Mouse (Mus musculus): ENCODE measurements around the gene Card6. TPM values are rescaled to one million over a fixed set of nuclear protein-coding genes. Genes with fewer than 3 reads are reported as not detected.
A peak's percentile ranks its signal among the peaks of the same experiment; 100 is the strongest.

Card6 gene
- polyA plus RNA-seq, 1 experiment from 2014 or later: 0.86 TPM

- no peaks in the 10 kb centered on the region for H3K9me3 ChIP-seq (ENCODE audit: control insufficient read depth, low read length)
- no peak overlapping the region for H3K4me2 ChIP-seq (ENCODE audit: low read length)
- no peak overlapping the region for H3K4me3 ChIP-seq (replicated peaks; ENCODE audit: low read depth, low read length)
- no peak overlapping the region for H3K27ac ChIP-seq (replicated peaks; ENCODE audit: low read depth, low read length)
- H3K9ac ChIP-seq (replicated peaks; ENCODE audit: low read length): no peak overlapping the region
- no peaks in the 10 kb centered on the region for H3K27me3 ChIP-seq (ENCODE audit: control insufficient read depth, insufficient read depth, low read length)
- WGBS: 86% methylated on average over 12 of the region's 12 CpGs
- DNase-seq (no peak), ATAC-seq (ENCODE audit: low FRiP score, low TSS enrichment) (no peak)
- peaks cover 67% of the 10 kb centered on the region for H3K36me3 ChIP-seq (ENCODE audit: control insufficient read depth, insufficient read depth, low read length)
- peaks cover 9% of the 10 kb centered on the region for H3K4me1 ChIP-seq (ENCODE audit: control insufficient read depth, insufficient read depth, low read length)
These were observed 13.4 kb upstream of the Card6 start for GRCm38 (mm10) chr15:5121535-5122313.

- H3K4me2 ChIP-seq (ENCODE audit: low read length): no peak overlapping the region
- ATAC-seq (ENCODE audit: low FRiP score, low TSS enrichment): no peak
- H3K27me3 ChIP-seq (ENCODE audit: control insufficient read depth, insufficient read depth, low read length): no peaks in the 10 kb centered on the region
- no peak overlapping the region for H3K4me3 ChIP-seq (replicated peaks; ENCODE audit: low read depth, low read length)
- peaks cover 18% of the 10 kb centered on the region for H3K4me1 ChIP-seq (ENCODE audit: control insufficient read depth, insufficient read depth, low read length)
- DNase-seq: no peak
- peaks cover 64% of the 10 kb centered on the region for H3K36me3 ChIP-seq (ENCODE audit: control insufficient read depth, insufficient read depth, low read length)
- no peak overlapping the region for H3K27ac ChIP-seq (replicated peaks; ENCODE audit: low read depth, low read length)
- no peaks in the 10 kb centered on the region for H3K9me3 ChIP-seq (ENCODE audit: control insufficient read depth, low read length)
- no peak overlapping the region for H3K9ac ChIP-seq (replicated peaks; ENCODE audit: low read length)
- 90% methylated on average over 2 of the region's 2 CpGs for WGBS
These were observed 11.4 kb upstream of the Card6 start for GRCm38 (mm10) chr15:5119707-5120106.

GRCm38 (mm10) chr15:5119192-5119591 lies 10.9 kb upstream of the Card6 start:
- ATAC-seq (ENCODE audit: low FRiP score, low TSS enrichment) (no peak), DNase-seq (no peak)
- peaks cover 59% of the 10 kb centered on the region for H3K36me3 ChIP-seq (ENCODE audit: control insufficient read depth, insufficient read depth, low read length)
- H3K4me1 ChIP-seq (ENCODE audit: control insufficient read depth, insufficient read depth, low read length): peaks cover 19% of the 10 kb centered on the region
- H3K27me3 ChIP-seq (ENCODE audit: control insufficient read depth, insufficient read depth, low read length): no peaks in the 10 kb centered on the region
- H3K4me3 ChIP-seq (replicated peaks; ENCODE audit: low read depth, low read length): no peak overlapping the region
- H3K27ac ChIP-seq (replicated peaks; ENCODE audit: low read depth, low read length): no peak overlapping the region
- WGBS: 96% methylated on average over 2 of the region's 2 CpGs
- no peak overlapping the region for H3K9ac ChIP-seq (replicated peaks; ENCODE audit: low read length)
- no peaks in the 10 kb centered on the region for H3K9me3 ChIP-seq (ENCODE audit: control insufficient read depth, low read length)
- no peak overlapping the region for H3K4me2 ChIP-seq (ENCODE audit: low read length)

GRCm38 (mm10) chr15:5118626-5119025 lies 10.3 kb upstream of the Card6 start:
- Histone ChIP-seq H3K4me2 (ENCODE audit: low read length) (no peak overlapping the region), H3K9me3 (ENCODE audit: control insufficient read depth, low read length) (no peaks in the 10 kb centered on the region), H3K4me3 (replicated peaks; ENCODE audit: low read depth, low read length) (no peak overlapping the region), H3K4me1 (ENCODE audit: control insufficient read depth, insufficient read depth, low read length) (peaks cover 19% of the 10 kb centered on the region), H3K27ac (replicated peaks; ENCODE audit: low read depth, low read length) (no peak overlapping the region), H3K36me3 (ENCODE audit: control insufficient read depth, insufficient read depth, low read length) (peaks cover 57% of the 10 kb centered on the region), H3K9ac (replicated peaks; ENCODE audit: low read length) (no peak overlapping the region), H3K27me3 (ENCODE audit: control insufficient read depth, insufficient read depth, low read length) (no peaks in the 10 kb centered on the region)
- ATAC-seq (ENCODE audit: low FRiP score, low TSS enrichment): no peak
- 94% methylated on average over 9 of the region's 9 CpGs for WGBS
- DNase-seq: no peak

GRCm38 (mm10) chr15:5117031-5117601 lies 8.8 kb upstream of the Card6 start:
- Histone ChIP-seq H3K27ac (replicated peaks; ENCODE audit: low read depth, low read length) (peak overlapping the region; percentile 86), H3K4me2 (ENCODE audit: low read length) (peak overlapping the region; percentile 88), H3K9ac (replicated peaks; ENCODE audit: low read length) (peak overlapping the region; percentile 92), H3K4me3 (replicated peaks; ENCODE audit: low read depth, low read length) (peak overlapping the region; percentile 89), H3K27me3 (ENCODE audit: control insufficient read depth, insufficient read depth, low read length) (no peaks in the 10 kb centered on the region), H3K36me3 (ENCODE audit: control insufficient read depth, insufficient read depth, low read length) (peaks cover 46% of the 10 kb centered on the region), H3K9me3 (ENCODE audit: control insufficient read depth, low read length) (no peaks in the 10 kb centered on the region), H3K4me1 (ENCODE audit: control insufficient read depth, insufficient read depth, low read length) (peaks cover 19% of the 10 kb centered on the region)
- no peak for ATAC-seq (ENCODE audit: low FRiP score, low TSS enrichment)
- 3% methylated on average over 22 of the region's 22 CpGs for WGBS
- no peak for DNase-seq

- H3K4me2 ChIP-seq (ENCODE audit: low read length): peak within 1 kb of the TSS; percentile 88
- peak within 1 kb of the TSS; percentile 92 for H3K9ac ChIP-seq (replicated peaks; ENCODE audit: low read length)
- ATAC-seq (ENCODE audit: low FRiP score, low TSS enrichment): peak; percentile 98
- H3K4me1 ChIP-seq (ENCODE audit: control insufficient read depth, insufficient read depth, low read length): peaks cover 19% of the 10 kb centered on the region
- DNase-seq: peak; percentile 99
- H3K9me3 ChIP-seq (ENCODE audit: control insufficient read depth, low read length): no peaks in the 10 kb centered on the region
- peaks cover 39% of the 10 kb centered on the region for H3K36me3 ChIP-seq (ENCODE audit: control insufficient read depth, insufficient read depth, low read length)
- H3K4me3 ChIP-seq (replicated peaks; ENCODE audit: low read depth, low read length): peak within 1 kb of the TSS; percentile 89
- no peaks in the 10 kb centered on the region for H3K27me3 ChIP-seq (ENCODE audit: control insufficient read depth, insufficient read depth, low read length)
- under 1% methylated on average over 55 of the region's 55 CpGs for WGBS
- H3K27ac ChIP-seq (replicated peaks; ENCODE audit: low read depth, low read length): peak within 1 kb of the TSS; percentile 86
These were observed 8.1 kb upstream of the Card6 start, which contains the start of gene Rpl37 for GRCm38 (mm10) chr15:5116270-5117030. Gene Rpl37 (plus strand): TSS chr15:5116645.

GRCm38 (mm10) chr15:5115173-5115572 lies 6.8 kb upstream of the Card6 start:
- H3K4me3 ChIP-seq (replicated peaks; ENCODE audit: low read depth, low read length): peak overlapping the region; percentile 89
- no peaks in the 10 kb centered on the region for H3K27me3 ChIP-seq (ENCODE audit: control insufficient read depth, insufficient read depth, low read length)
- 60% methylated on average over 8 of the region's 8 CpGs for WGBS
- H3K27ac ChIP-seq (replicated peaks; ENCODE audit: low read depth, low read length): no peak overlapping the region
- no peak for ATAC-seq (ENCODE audit: low FRiP score, low TSS enrichment)
- peaks cover 27% of the 10 kb centered on the region for H3K36me3 ChIP-seq (ENCODE audit: control insufficient read depth, insufficient read depth, low read length)
- peak overlapping the region; percentile 64 for H3K4me2 ChIP-seq (ENCODE audit: low read length)
- peaks cover 19% of the 10 kb centered on the region for H3K4me1 ChIP-seq (ENCODE audit: control insufficient read depth, insufficient read depth, low read length)
- no peaks in the 10 kb centered on the region for H3K9me3 ChIP-seq (ENCODE audit: control insufficient read depth, low read length)
- H3K9ac ChIP-seq (replicated peaks; ENCODE audit: low read length): peak overlapping the region; percentile 60; the same call in 1 of the 2 replicates
- no peak for DNase-seq

- Histone ChIP-seq H3K4me1 (ENCODE audit: control insufficient read depth, insufficient read depth, low read length) (peaks cover 15% of the 10 kb centered on the region), H3K4me3 (replicated peaks; ENCODE audit: low read depth, low read length) (no peak overlapping the region), H3K27me3 (ENCODE audit: control insufficient read depth, insufficient read depth, low read length) (no peaks in the 10 kb centered on the region), H3K9ac (replicated peaks; ENCODE audit: low read length) (no peak overlapping the region), H3K27ac (replicated peaks; ENCODE audit: low read depth, low read length) (no peak overlapping the region), H3K9me3 (ENCODE audit: control insufficient read depth, low read length) (no peaks in the 10 kb centered on the region), H3K36me3 (ENCODE audit: control insufficient read depth, insufficient read depth, low read length) (peaks cover 2% of the 10 kb centered on the region), H3K4me2 (ENCODE audit: low read length) (no peak overlapping the region)
- 92% methylated on average over 3 of the region's 3 CpGs for WGBS
- no peak for DNase-seq
- ATAC-seq (ENCODE audit: low FRiP score, low TSS enrichment): no peak
These were observed 4.3 kb upstream of the Card6 start for GRCm38 (mm10) chr15:5112651-5113050.
